In the genomic region with DNA sequence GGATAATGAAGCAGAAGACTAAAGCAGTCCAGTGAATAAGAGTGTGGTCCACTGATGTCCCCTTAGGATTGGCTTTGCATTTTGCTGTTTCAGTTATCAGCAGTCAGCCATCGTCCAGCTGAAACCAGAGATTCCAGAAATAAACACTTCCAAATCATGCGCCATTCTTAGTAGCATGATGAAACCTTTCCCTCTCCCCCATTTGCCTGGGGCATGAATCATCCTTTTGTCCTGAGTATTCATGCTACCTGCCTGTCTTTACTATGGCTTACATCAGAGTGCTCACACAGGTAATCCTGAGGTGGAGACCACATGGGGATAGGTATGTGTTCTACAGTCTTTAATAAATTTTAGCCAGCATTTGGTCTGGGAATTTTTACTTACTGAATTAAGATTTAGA, we compare ENCODE assay signal across 26 mouse cellular contexts. TPM values are rescaled to one million over a fixed set of nuclear protein-coding genes. Genes with fewer than 3 reads are reported as not detected.
DNase-seq lines count a peak whose midpoint lies in the region; ATAC-seq and TF ChIP-seq lines count a peak whose summit lies in the region.
"Had no signal": no experiment of that assay in that cellular context is flagged by ENCODE, and none has a peak within 500 bp of the region (broad histone marks: within the 10 kb centered on the region; RNA-seq: fewer than 3 reads in every experiment).

No protein-coding gene starts in this region.

- H3K36me3 ChIP-seq in kidney, adult 2 months (ENCODE audit: control insufficient read depth, insufficient read depth, low read length): no peaks in the 10 kb centered on the region
- peaks cover 9% of the 10 kb centered on the region; the same call in 1 of the 2 replicates for H3K36me3 ChIP-seq in kidney, embryonic 15.5 days
- no peaks in the 10 kb centered on the region for H3K36me3 ChIP-seq in forebrain, embryonic 15.5 days
- H3K36me3 ChIP-seq: hindbrain, embryonic 12.5 days; hindbrain, embryonic 15.5 days had no signal

- peaks cover 28% of the 10 kb centered on the region for H3K4me1 ChIP-seq in kidney, adult 2 months (ENCODE audit: control insufficient read depth, insufficient read depth, low read length)
- H3K4me1 ChIP-seq in kidney, embryonic 15.5 days: peaks cover 21% of the 10 kb centered on the region
- H3K4me1 ChIP-seq in cortical plate, adult 2 months (ENCODE audit: control insufficient read depth, insufficient read depth, low read length): no peaks in the 10 kb centered on the region
- H3K4me1 ChIP-seq in forebrain, embryonic 15.5 days: no peaks in the 10 kb centered on the region
- H3K4me1 ChIP-seq: hindbrain, embryonic 15.5 days had no signal

- no peak for ATAC-seq in kidney, embryonic 15.5 days (replicated peaks; ENCODE audit: low FRiP score)
- peak; percentile 63 for ATAC-seq in Patski
- ATAC-seq in forebrain, embryonic 15.5 days (replicated peaks): no peak
- ATAC-seq: CD4-positive, CD25-positive, alpha-beta regulatory T cell, adult 4 months; forebrain, embryonic 14.5 days had no signal

- no peak for TF ChIP-seq CTCF in kidney, adult 2 months (conservative IDR thresholded peaks at IDR 0.05; ENCODE audit: insufficient read depth, insufficient read length, low read depth, low read length)
- TF ChIP-seq CTCF in Patski (IDR thresholded peaks at IDR 0.05): no peak
- TF ChIP-seq CTCF in cortical plate, adult 2 months (IDR thresholded peaks at IDR 0.05; ENCODE audit: extremely low read depth, insufficient read depth, low read length): no peak

- POLR2A ChIA-PET in Patski (lab: Charles Lee): interaction anchor here (1.3 to 1.4 kb wide), 2 partner anchors 8 to 11 kb away, joined by 3 to 7 read pairs; a partner anchor contains a TSS

- WGBS in kidney, adult 2 months: 65% methylated on average over 2 of the region's 2 CpGs
- WGBS in kidney, embryonic 15.5 days: 47% methylated on average over 2 of the region's 2 CpGs
- WGBS in forebrain, embryonic 15.5 days: 90% methylated on average over 2 of the region's 2 CpGs

- H3K9me3 ChIP-seq in kidney, embryonic 15.5 days (replicated peaks): no peaks in the 10 kb centered on the region
- no peaks in the 10 kb centered on the region for H3K9me3 ChIP-seq in forebrain, embryonic 15.5 days
- H3K9me3 ChIP-seq: heart, embryonic 10.5 days; hindbrain, embryonic 12.5 days; hindbrain, embryonic 15.5 days had no signal

- no peak overlapping the region for H3K4me3 ChIP-seq in kidney, adult 2 months (ENCODE audit: insufficient read depth, low read depth, low read length)
- no peak overlapping the region for H3K4me3 ChIP-seq in kidney, embryonic 15.5 days (replicated peaks)
- no peak overlapping the region for H3K4me3 ChIP-seq in cortical plate, adult 2 months (ENCODE audit: insufficient read depth, low read length)
- H3K4me3 ChIP-seq in forebrain, embryonic 15.5 days: no peak overlapping the region
- H3K4me3 ChIP-seq: heart, embryonic 10.5 days; heart, embryonic 13.5 days; hindbrain, embryonic 12.5 days; hindbrain, embryonic 15.5 days had no signal

- H3K4me2 ChIP-seq in kidney, embryonic 15.5 days: no peak overlapping the region
- H3K4me2 ChIP-seq in forebrain, embryonic 15.5 days (replicated peaks): no peak overlapping the region
- H3K4me2 ChIP-seq: heart, embryonic 13.5 days; hindbrain, embryonic 12.5 days; hindbrain, embryonic 15.5 days had no signal

- DNase-seq in kidney, adult 2 months: no peak
- DNase-seq in Patski (ENCODE audit: low read depth, low spot score): no peak
- DNase-seq in frontal cortex, postnatal 36 days (ENCODE audit: low spot score in 2 of 2): no peak
- DNase-seq: adrenal gland, adult 8-10 months; adrenal gland, postnatal 25 days; cerebellum, adult 11-12 months; cerebellum, adult 8-10 months; cerebellum, postnatal 10 days; cerebellum, postnatal 36 days; gastrocnemius, postnatal 14 days; kidney, adult 11 months had no signal

- H3K9ac ChIP-seq in kidney, embryonic 15.5 days: no peak overlapping the region
- no peak overlapping the region for H3K9ac ChIP-seq in forebrain, embryonic 15.5 days (replicated peaks)
- H3K9ac ChIP-seq: heart, embryonic 13.5 days; hindbrain, embryonic 12.5 days; hindbrain, embryonic 15.5 days had no signal

- H3K27ac ChIP-seq in kidney, adult 2 months (ENCODE audit: insufficient read depth, low read depth, low read length): peak overlapping the region; percentile 68
- H3K27ac ChIP-seq in kidney, embryonic 15.5 days: no peak overlapping the region
- peak overlapping the region; percentile 35; the same call in 1 of the 2 replicates for H3K27ac ChIP-seq in cortical plate, adult 2 months (ENCODE audit: insufficient read depth, low read length)
- H3K27ac ChIP-seq in forebrain, embryonic 15.5 days (replicated peaks): no peak overlapping the region
- H3K27ac ChIP-seq: heart, embryonic 10.5 days; hindbrain, embryonic 12.5 days; hindbrain, embryonic 15.5 days had no signal

- in situ Hi-C loops in Patski (cut with MboI; ENCODE audit: low pct_unique_long_range_greater_than_20kb): no loop called here

- CTCF ChIA-PET in Patski (lab: Charles Lee): interaction anchor here (1.0 to 1.5 kb wide), 5 partner anchors 9 to 79 kb away, joined by 3 to 6 read pairs (median 4); no protein-coding TSS in a partner anchor

- no peaks in the 10 kb centered on the region for H3K27me3 ChIP-seq in kidney, adult 2 months (replicated peaks; ENCODE audit: control insufficient read depth, insufficient read depth, low read length)
- H3K27me3 ChIP-seq in kidney, embryonic 15.5 days: no peaks in the 10 kb centered on the region
- H3K27me3 ChIP-seq in Patski: no peaks in the 10 kb centered on the region
- H3K27me3 ChIP-seq in forebrain, embryonic 15.5 days: no peaks in the 10 kb centered on the region
- H3K27me3 ChIP-seq: heart, embryonic 13.5 days; hindbrain, embryonic 12.5 days; hindbrain, embryonic 15.5 days had no signal

- no peak for TF ChIP-seq POLR2A in kidney, adult 2 months (IDR thresholded peaks at IDR 0.05; ENCODE audit: low read depth, low read length)
- no peak for TF ChIP-seq POLR2A in cortical plate, adult 2 months (IDR thresholded peaks at IDR 0.05; ENCODE audit: extremely low read depth, insufficient read depth, low read length)

RNA-seq across cellular contexts. Expression of a gene that starts 11.4 kb away (rescaled TPM):
- 20.6 and 23.4 TPM in 2 replicates for polyA plus RNA-seq in kidney, adult 2 months (2012; rRNA removed)
- 68.3 and 73.6 TPM in 2 replicates for polyA plus RNA-seq in kidney, embryonic 15.5 days (2015; fragmentation: Nextera tagmentation; extraction: Ambion mirVana)
- 138 TPM for polyA plus RNA-seq in Patski (2021)
- polyA plus RNA-seq in cortical plate, adult 2 months (2012; rRNA removed): 26.5 and 30.6 TPM in 2 replicates
- polyA plus RNA-seq in forebrain, embryonic 15.5 days (2015; fragmentation: Nextera tagmentation; extraction: Ambion mirVana): 14.2 and 19.4 TPM in 2 replicates

RNA-seq across cellular contexts. Expression of a gene that starts 49.7 kb away (rescaled TPM):
- polyA plus RNA-seq in kidney, adult 2 months (2012; rRNA removed): 0.11 TPM in 1 of 2 replicates, not detected in the other
- polyA plus RNA-seq in kidney, embryonic 15.5 days (2015; fragmentation: Nextera tagmentation; extraction: Ambion mirVana): not detected in 2 replicates
- polyA plus RNA-seq in Patski (2021): not detected
- polyA plus RNA-seq in cortical plate, adult 2 months (2012; rRNA removed): 0.13 and 0.23 TPM in 2 replicates
- not detected in 2 replicates for polyA plus RNA-seq in forebrain, embryonic 15.5 days (2015; fragmentation: Nextera tagmentation; extraction: Ambion mirVana)
- polyA plus RNA-seq: brain, embryonic 14.5 days; C2C12; CD4-positive, CD25-positive, alpha-beta regulatory T cell, adult 4 months; embryonic facial prominence, embryonic 11.5 days; embryonic facial prominence, embryonic 14.5 days; forebrain, embryonic 11.5 days; forebrain, embryonic 14.5 days; heart, embryonic 10.5 days; heart, embryonic 13.5 days; hindbrain, embryonic 12.5 days; hindbrain, embryonic 15.5 days; intestine, embryonic 14.5 days had no signal

RNA-seq across cellular contexts. Expression of a gene that starts 54.6 kb away (rescaled TPM):
- 0.07 TPM in 1 of 2 replicates, not detected in the other for polyA plus RNA-seq in kidney, adult 2 months (2012; rRNA removed)
- polyA plus RNA-seq in kidney, embryonic 15.5 days (2015; fragmentation: Nextera tagmentation; extraction: Ambion mirVana): 0.22 and 0.36 TPM in 2 replicates
- not detected for polyA plus RNA-seq in Patski (2021)
- not detected in 2 replicates for polyA plus RNA-seq in cortical plate, adult 2 months (2012; rRNA removed)
- polyA plus RNA-seq in forebrain, embryonic 15.5 days (2015; fragmentation: Nextera tagmentation; extraction: Ambion mirVana): not detected in 2 replicates
- polyA plus RNA-seq: brain, embryonic 14.5 days; CD4-positive, CD25-positive, alpha-beta regulatory T cell, adult 4 months; embryonic facial prominence, embryonic 11.5 days; forebrain, embryonic 14.5 days had no signal

Comparison
In these comparisons a context has a peak if more than half of its experiments do, and no peak if none do; other contexts are left out.
1. H3K27ac ChIP-seq: peak in kidney, adult 2 months (single experiment) and cortical plate, adult 2 months (single experiment); none in kidney, embryonic 15.5 days (single experiment) and forebrain, embryonic 15.5 days (single experiment).